Mouse (Mus musculus): ENCODE measurements around the gene Eef1a1. TPM values are rescaled to one million over a fixed set of nuclear protein-coding genes. Genes with fewer than 3 reads are reported as not detected.

Eef1a1 gene
- polyA plus RNA-seq (2016; fragmentation: Nextera tagmentation; extraction: Ambion mirVana): 3,168 and 3,706 TPM in 2 replicates

- no peaks in the 10 kb centered on the region for H3K9me3 ChIP-seq
- H3K36me3 ChIP-seq: no peaks in the 10 kb centered on the region
- H3K4me1 ChIP-seq (replicated peaks): peaks cover 10% of the 10 kb centered on the region
- H3K4me3 ChIP-seq: peak within 1 kb of the TSS; percentile 53
- no peaks in the 10 kb centered on the region for H3K27me3 ChIP-seq (ENCODE audit: insufficient read depth, poor library complexity, severe bottlenecking)
- DNase-seq (ENCODE audit: low spot score): peak; percentile 55
- H3K27ac ChIP-seq: peak within 1 kb of the TSS; percentile 87
- 4% methylated on average over 20 of the region's 20 CpGs for WGBS
These were observed at the start of gene Eef1a1 for GRCm38 (mm10) chr9:78488890-78489420. Gene Eef1a1 (minus strand): TSS chr9:78489151.

GRCm38 (mm10) chr9:78538421-78538820, 49.5 kb upstream of the Eef1a1 start:
- Histone ChIP-seq H3K27me3 (ENCODE audit: insufficient read depth, poor library complexity, severe bottlenecking) (no peaks in the 10 kb centered on the region), H3K36me3 (no peaks in the 10 kb centered on the region; the same call in 1 of the 2 replicates), H3K9me3 (no peaks in the 10 kb centered on the region), H3K27ac (peak overlapping the region; percentile 5; the same call in 1 of the 2 replicates), H3K4me1 (replicated peaks) (no peaks in the 10 kb centered on the region), H3K4me3 (no peak overlapping the region)
- no peak for DNase-seq (ENCODE audit: low spot score)
- WGBS: 67% methylated on average over 6 of the region's 6 CpGs

- DNase-seq (ENCODE audit: low spot score): no peak
- 90% methylated on average over 9 of the region's 9 CpGs for WGBS
- no peaks in the 10 kb centered on the region; the same call in 1 of the 2 replicates for H3K36me3 ChIP-seq
- no peaks in the 10 kb centered on the region for H3K27me3 ChIP-seq (ENCODE audit: insufficient read depth, poor library complexity, severe bottlenecking)
- H3K4me1 ChIP-seq (replicated peaks): 0 out of 2 replicates have a peak, but pooled peaks cover 1% of the 10 kb centered on the region
- no peak overlapping the region for H3K27ac ChIP-seq
- no peaks in the 10 kb centered on the region for H3K9me3 ChIP-seq
- no peak overlapping the region for H3K4me3 ChIP-seq
These were observed 48.4 kb upstream of the Eef1a1 start for GRCm38 (mm10) chr9:78537154-78537873.

GRCm38 (mm10) chr9:78534606-78535005, 45.7 kb upstream of the Eef1a1 start:
- no peak for DNase-seq (ENCODE audit: low spot score)

GRCm38 (mm10) chr9:78533296-78533935, 44.5 kb upstream of the Eef1a1 start:
- DNase-seq (ENCODE audit: low spot score): no peak
- 86% methylated on average over 18 of the region's 18 CpGs for WGBS

More at GRCm38 (mm10) chr9:78534606-78535005, 45.7 kb upstream of the Eef1a1 start:
- WGBS: 91% methylated on average over 7 of the region's 7 CpGs
- Histone ChIP-seq H3K27me3 (ENCODE audit: insufficient read depth, poor library complexity, severe bottlenecking) (no peaks in the 10 kb centered on the region), H3K9me3 (no peaks in the 10 kb centered on the region), H3K27ac (no peak overlapping the region), H3K36me3 (no peaks in the 10 kb centered on the region; the same call in 1 of the 2 replicates), H3K4me1 (replicated peaks) (0 out of 2 replicates have a peak, but pooled peaks cover 4% of the 10 kb centered on the region), H3K4me3 (no peak overlapping the region)

GRCm38 (mm10) chr9:78532341-78532819, 43.4 kb upstream of the Eef1a1 start:
- H3K4me3 ChIP-seq: no peak overlapping the region
- no peaks in the 10 kb centered on the region for H3K9me3 ChIP-seq
- no peak overlapping the region for H3K27ac ChIP-seq
- H3K4me1 ChIP-seq (replicated peaks): peaks cover 12% of the 10 kb centered on the region
- H3K27me3 ChIP-seq (ENCODE audit: insufficient read depth, poor library complexity, severe bottlenecking): no peaks in the 10 kb centered on the region
- 80% methylated on average over 9 of the region's 9 CpGs for WGBS
- no peaks in the 10 kb centered on the region; the same call in 1 of the 2 replicates for H3K36me3 ChIP-seq
- DNase-seq (ENCODE audit: low spot score): no peak

More at GRCm38 (mm10) chr9:78533296-78533935, 44.5 kb upstream of the Eef1a1 start:
- H3K4me1 ChIP-seq (replicated peaks): peaks cover 6% of the 10 kb centered on the region; the same call in 1 of the 2 replicates
- no peak overlapping the region for H3K27ac ChIP-seq
- no peaks in the 10 kb centered on the region for H3K9me3 ChIP-seq
- no peaks in the 10 kb centered on the region; the same call in 1 of the 2 replicates for H3K36me3 ChIP-seq
- no peaks in the 10 kb centered on the region for H3K27me3 ChIP-seq (ENCODE audit: insufficient read depth, poor library complexity, severe bottlenecking)
- no peak overlapping the region for H3K4me3 ChIP-seq

GRCm38 (mm10) chr9:78531816-78532215, 42.9 kb upstream of the Eef1a1 start:
- WGBS: 64% methylated on average over 5 of the region's 5 CpGs
- H3K36me3 ChIP-seq: no peaks in the 10 kb centered on the region; the same call in 1 of the 2 replicates
- H3K4me3 ChIP-seq: no peak overlapping the region
- peaks cover 17% of the 10 kb centered on the region for H3K4me1 ChIP-seq (replicated peaks)
- no peaks in the 10 kb centered on the region for H3K27me3 ChIP-seq (ENCODE audit: insufficient read depth, poor library complexity, severe bottlenecking)
- DNase-seq (ENCODE audit: low spot score): no peak
- no peaks in the 10 kb centered on the region for H3K9me3 ChIP-seq
- H3K27ac ChIP-seq: no peak overlapping the region

GRCm38 (mm10) chr9:78527767-78528381, 38.9 kb upstream of the Eef1a1 start:
- DNase-seq (ENCODE audit: low spot score): peak; percentile 85
- Histone ChIP-seq H3K4me1 (replicated peaks) (peaks cover 26% of the 10 kb centered on the region), H3K4me3 (peak overlapping the region; percentile 64), H3K36me3 (peaks cover 32% of the 10 kb centered on the region), H3K27ac (peak overlapping the region; percentile 92), H3K9me3 (no peaks in the 10 kb centered on the region), H3K27me3 (ENCODE audit: insufficient read depth, poor library complexity, severe bottlenecking) (no peaks in the 10 kb centered on the region)
- 8% methylated on average over 16 of the region's 16 CpGs for WGBS

GRCm38 (mm10) chr9:78527301-78527761, 38.4 kb upstream of the Eef1a1 start:
- no peaks in the 10 kb centered on the region for H3K9me3 ChIP-seq
- peak overlapping the region; percentile 92 for H3K27ac ChIP-seq
- peak overlapping the region; percentile 64 for H3K4me3 ChIP-seq
- DNase-seq (ENCODE audit: low spot score): peak; percentile 86
- WGBS: under 1% methylated on average over 24 of the region's 24 CpGs
- peaks cover 25% of the 10 kb centered on the region for H3K4me1 ChIP-seq (replicated peaks)
- H3K27me3 ChIP-seq (ENCODE audit: insufficient read depth, poor library complexity, severe bottlenecking): no peaks in the 10 kb centered on the region
- H3K36me3 ChIP-seq: peaks cover 37% of the 10 kb centered on the region

GRCm38 (mm10) chr9:78526206-78526605, 37.3 kb upstream of the Eef1a1 start:
- WGBS: 95% methylated on average over 2 of the region's 2 CpGs
- peaks cover 28% of the 10 kb centered on the region for H3K4me1 ChIP-seq (replicated peaks)
- DNase-seq (ENCODE audit: low spot score): no peak
- H3K27ac ChIP-seq: no peak overlapping the region
- no peak overlapping the region for H3K4me3 ChIP-seq
- H3K36me3 ChIP-seq: peaks cover 37% of the 10 kb centered on the region
- no peaks in the 10 kb centered on the region for H3K9me3 ChIP-seq
- no peaks in the 10 kb centered on the region for H3K27me3 ChIP-seq (ENCODE audit: insufficient read depth, poor library complexity, severe bottlenecking)

GRCm38 (mm10) chr9:78525451-78526135, 36.6 kb upstream of the Eef1a1 start:
- no peak overlapping the region for H3K27ac ChIP-seq
- no peaks in the 10 kb centered on the region for H3K9me3 ChIP-seq
- no peak for DNase-seq (ENCODE audit: low spot score)
- WGBS: 95% methylated on average over 17 of the region's 17 CpGs
- H3K4me3 ChIP-seq: no peak overlapping the region
- H3K27me3 ChIP-seq (ENCODE audit: insufficient read depth, poor library complexity, severe bottlenecking): no peaks in the 10 kb centered on the region
- peaks cover 37% of the 10 kb centered on the region for H3K36me3 ChIP-seq
- peaks cover 35% of the 10 kb centered on the region for H3K4me1 ChIP-seq (replicated peaks)

- H3K27ac ChIP-seq: peak overlapping the region; percentile 96
These were observed 32.7 kb upstream of the Eef1a1 start for GRCm38 (mm10) chr9:78521689-78522088.

More at GRCm38 (mm10) chr9:78521689-78522088, 32.7 kb upstream of the Eef1a1 start:
- H3K27me3 ChIP-seq (ENCODE audit: insufficient read depth, poor library complexity, severe bottlenecking): no peaks in the 10 kb centered on the region
- peak; percentile 59 for DNase-seq (ENCODE audit: low spot score)
- no peaks in the 10 kb centered on the region for H3K9me3 ChIP-seq
- peak overlapping the region; percentile 61 for H3K4me3 ChIP-seq
- peaks cover 30% of the 10 kb centered on the region for H3K4me1 ChIP-seq (replicated peaks)
- WGBS: 42% methylated on average over 14 of the region's 14 CpGs
- peaks cover 37% of the 10 kb centered on the region for H3K36me3 ChIP-seq
